Mouse (Mus musculus) neutrophil, adult 5-6 weeks (primary cell): ENCODE results near the gene Snx27. TPM values are rescaled to one million over a fixed set of nuclear protein-coding genes. Genes with fewer than 3 reads are reported as not detected.

Source experiments
- ATAC-seq: fragments of 151-379, 151-347 bp; 2 replicates; pipeline ENCODE4 v1.8.0; 2017; ENCODE audit warnings: mild to moderate bottlenecking, moderate TSS enrichment; ENCODE audit not compliant: insufficient number of reproducible peaks, poor library complexity, low FRiP score, severe bottlenecking; ENCODE audit errors: extremely low read depth
- total RNA-seq: library from RNA; stranded (forward); fragments of 200-1000 nt; gene quantifications from 2 replicates; pipeline ENCODE4 v1.2.3, GENCODE M21; 2017

Snx27 gene
- 41.3 and 47.1 TPM in 2 replicates for total RNA-seq

DNA sequence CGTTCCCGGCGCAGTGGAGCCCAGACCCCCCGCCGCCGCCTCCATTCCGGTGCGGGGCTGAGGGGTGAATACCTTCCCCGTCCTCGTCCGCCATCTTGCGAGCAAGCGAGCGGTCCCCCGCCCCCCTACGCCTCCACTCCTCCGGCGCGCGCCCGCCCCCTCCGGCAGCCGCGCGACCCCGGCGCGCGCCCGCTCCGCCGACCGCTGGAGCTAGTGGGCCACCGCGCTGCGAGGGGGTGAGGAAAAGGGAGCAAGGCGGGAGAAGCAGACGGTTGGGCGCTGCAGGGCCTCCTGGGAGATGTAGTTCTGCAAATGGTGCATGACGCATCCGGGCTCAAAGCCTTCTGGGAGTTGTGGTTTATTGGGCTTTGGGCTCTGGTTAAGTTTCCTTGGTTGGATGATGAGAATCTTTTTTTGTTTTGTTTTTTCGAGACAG is at the start of gene Snx27:
TSS of gene Snx27 (minus strand) at position 261 of the 436 bp plus-strand sequence.
- ATAC-seq: peak; percentile 90

DNA sequence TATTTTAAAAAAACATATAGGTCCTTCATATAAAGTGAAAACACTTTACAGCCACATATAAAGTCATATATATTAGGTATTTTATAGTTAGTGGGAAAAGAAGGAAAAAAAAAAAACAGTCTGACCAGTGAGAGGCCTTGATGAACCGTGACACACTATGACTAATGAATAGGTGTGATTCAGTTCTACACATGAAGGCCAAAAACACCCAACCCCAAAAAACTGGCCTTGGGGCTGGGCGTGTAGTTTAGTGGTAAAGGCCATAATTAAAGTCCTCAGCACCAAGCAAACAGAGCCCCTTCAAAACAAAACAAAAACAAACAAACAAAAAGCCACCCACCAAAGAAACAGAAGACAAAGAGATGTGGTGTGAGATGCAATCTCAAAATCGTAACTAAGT is 47.4 kb upstream of the Snx27 start:
- no peak for ATAC-seq

DNA sequence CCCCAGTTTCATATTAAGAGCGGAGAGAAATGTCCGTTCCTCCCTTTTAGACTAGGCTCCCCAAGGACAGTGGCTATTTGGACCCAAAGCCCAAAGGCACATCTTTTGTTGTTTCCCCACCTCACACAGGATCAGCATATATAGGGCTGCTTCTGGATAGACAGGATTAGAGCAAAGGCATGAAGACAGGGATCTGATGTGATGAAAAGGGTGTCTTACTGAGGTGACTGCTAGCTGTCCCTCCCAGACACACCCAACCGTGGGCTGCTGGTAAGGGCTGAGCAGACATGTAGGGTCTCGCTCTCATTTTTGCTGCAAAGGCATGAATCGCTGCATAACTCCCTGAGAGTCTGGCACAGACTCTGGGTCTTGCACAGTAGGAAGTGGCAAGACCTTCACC is 46.2 kb upstream of the Snx27 start:
- no peak for ATAC-seq

DNA sequence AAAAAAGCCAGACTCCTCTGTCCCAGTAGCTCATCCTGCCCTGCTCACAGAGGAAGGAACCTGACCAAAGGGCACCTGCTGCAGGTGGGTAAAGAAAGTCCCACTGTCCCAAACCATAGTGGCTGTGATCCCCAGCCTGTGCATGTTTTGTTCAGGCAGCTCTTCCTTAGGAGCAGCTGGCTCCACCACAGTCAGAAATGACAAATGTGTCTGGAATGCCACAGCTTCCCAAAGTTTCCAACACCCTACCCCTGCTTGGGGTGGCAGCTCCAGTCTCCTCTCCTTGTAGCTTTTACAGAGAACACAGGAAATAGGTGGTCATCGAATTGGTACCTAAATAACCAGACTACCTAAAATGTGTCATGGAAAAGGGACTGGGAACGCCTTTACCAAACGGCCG is 41.8 kb upstream of the Snx27 start:
- ATAC-seq: no peak

DNA sequence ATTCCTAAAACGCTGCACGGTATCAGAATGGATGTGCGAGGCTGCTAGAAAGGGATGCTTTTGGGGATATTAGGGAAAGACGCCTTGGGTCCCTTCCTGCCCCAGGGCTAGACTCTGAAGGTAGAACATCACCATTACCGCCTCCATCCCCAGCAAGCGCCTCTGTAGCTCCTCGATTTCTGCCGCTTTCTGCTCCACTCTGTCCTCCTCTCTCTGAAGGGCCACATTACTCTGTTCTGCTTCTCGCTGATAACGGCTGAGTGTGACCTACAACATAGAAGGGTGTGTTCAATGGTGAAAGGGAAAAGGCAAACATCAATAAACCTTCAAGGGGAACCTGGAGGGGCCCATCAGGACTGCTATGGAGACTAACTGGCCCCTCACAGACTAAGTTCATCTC is 40.0 kb upstream of the Snx27 start:
- no peak for ATAC-seq

DNA sequence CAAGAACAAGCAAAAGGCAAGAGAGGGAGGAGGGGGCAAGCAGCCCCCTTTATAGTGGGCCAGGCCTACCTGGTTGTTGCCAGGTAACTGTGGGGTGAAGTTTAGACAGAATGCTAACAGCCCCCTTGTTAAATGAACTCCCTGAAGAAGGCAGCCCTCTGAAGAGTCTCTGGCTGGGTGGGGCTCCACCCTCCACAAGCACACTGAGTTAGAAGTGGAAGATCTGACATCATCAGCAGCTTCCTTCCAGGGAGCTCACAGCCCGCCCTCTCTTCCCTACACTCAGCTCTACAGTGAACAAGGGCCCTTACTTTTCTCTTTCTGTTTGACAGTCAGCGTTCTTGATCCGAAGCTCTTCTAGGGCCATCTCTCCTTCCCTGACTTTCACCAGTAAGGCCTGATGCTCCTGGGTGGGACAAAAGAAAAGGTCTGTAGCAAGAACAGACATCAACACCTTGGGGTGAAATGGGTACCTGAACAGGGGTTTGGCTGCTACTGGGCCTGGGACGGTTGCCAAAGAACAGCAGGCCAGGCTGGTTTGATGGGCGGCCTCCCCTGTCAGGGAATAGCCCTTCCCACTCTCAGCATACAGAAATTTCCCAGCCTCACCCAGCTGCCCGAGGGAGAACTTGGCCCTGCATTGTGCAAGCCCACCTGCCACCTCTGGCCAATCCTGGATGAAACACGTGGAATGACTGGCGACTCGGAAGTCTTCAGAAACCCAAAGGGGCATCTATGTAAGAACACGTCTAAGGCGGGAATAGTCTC is 39.4 kb upstream of the Snx27 start:
- no peak for ATAC-seq

DNA sequence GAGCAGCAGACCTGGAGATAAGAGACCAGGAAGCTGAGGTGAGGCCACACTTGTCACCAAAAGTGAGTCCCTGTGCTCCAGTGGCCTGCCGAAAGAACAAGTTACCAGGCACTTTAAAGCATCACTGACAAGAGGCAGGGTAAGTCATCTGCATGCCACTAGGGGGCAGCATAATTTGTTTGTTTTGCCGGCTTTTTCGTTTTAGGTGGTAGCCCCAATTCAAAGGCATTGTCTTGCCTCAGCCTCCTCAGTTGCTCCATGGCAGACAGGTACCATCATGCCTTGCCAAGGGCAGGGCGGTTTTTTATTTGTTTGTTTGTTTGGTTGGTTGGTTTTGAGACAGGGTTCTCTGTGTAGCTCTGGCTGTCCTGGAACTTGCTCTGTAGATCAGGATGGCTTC is 34.2 kb upstream of the Snx27 start:
- no peak for ATAC-seq

DNA sequence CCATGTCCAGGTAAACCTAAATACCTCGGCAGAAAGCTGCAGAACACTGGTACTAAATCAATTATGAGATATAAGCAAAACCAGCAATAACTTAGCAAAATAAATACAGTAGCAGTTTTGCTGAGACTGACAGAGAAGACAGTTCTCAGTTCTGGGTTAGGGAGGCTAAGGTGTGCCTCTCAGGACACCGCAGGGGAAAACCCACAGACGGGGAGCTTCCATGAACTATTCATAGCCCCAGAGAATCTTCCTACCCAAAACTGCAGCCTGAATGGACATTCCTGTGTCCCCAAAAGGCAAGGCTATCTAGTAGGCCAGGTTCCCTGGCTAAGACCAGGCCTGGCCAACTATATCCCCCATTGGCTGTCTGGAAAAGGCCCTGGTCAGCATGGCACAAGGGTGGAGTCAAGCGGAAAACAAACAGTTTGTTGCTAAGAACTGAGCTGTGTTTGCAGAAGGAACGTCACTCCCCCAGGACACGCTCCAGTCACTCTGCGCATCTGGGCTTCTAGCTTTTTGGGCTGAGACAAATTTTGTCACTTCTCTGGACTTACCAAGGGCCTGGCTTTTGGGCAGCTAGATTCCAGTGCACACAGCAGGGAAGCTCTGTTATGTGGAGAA is 30.9 kb upstream of the Snx27 start:
- no peak for ATAC-seq

DNA sequence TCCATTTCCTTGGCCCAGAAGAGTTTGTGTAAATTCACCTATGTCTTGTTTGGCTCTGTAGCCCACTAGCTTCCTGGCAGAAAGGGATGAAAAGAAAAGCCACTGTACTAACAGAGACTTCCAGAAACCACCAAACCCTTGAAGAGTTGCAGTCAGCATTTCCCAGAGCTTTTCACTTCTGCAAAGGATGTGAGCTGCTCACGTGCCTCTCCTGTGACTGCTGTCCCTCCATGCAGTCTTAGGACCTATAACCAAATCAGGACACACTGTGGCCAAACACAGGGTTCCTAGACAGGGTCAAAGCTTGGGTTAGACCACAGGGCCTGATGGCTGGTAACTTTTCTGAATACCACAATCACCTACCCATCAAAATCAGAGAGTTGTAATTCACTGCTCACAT is 29.8 kb upstream of the Snx27 start:
- no peak for ATAC-seq

DNA sequence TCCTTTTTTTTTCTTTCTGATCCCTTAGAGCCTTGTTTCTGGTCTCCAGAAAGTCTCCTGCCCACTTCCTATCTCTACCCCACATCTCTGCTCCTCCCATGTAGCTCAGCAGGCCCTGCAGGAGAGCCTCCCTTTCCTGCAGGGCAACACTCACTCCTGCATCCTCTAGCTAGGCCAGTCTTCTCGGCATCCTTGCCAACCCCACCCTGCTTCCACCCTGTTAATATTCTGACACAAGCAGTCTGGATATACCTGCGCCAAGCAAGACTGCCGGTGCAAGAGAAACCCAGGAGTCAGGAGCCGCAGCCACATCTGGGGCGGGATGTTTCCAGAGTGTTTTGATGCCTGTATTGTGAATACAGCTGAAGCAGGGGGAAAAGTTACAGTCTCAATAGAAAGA is 29.3 kb upstream of the Snx27 start:
- ATAC-seq: no peak

DNA sequence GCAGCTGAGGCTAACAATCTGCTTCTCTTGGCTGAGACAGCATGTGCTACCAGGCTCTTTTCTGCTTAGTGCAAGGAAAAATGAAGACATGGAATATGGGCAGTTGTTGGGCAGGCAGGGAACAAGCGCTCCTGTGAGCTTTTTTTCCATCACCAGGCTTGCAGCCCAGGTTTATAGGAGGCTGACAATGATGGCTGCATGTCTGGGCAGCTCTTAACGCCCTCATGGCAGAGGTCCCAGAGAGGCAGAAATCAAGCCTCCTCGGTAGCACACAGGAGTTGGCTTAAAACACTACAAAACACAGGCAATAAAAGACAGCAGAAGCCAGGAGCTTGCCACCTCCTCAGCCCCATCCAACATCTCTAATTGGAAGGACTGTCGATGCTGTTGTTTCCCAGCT is 28.8 kb upstream of the Snx27 start:
- ATAC-seq: no peak

DNA sequence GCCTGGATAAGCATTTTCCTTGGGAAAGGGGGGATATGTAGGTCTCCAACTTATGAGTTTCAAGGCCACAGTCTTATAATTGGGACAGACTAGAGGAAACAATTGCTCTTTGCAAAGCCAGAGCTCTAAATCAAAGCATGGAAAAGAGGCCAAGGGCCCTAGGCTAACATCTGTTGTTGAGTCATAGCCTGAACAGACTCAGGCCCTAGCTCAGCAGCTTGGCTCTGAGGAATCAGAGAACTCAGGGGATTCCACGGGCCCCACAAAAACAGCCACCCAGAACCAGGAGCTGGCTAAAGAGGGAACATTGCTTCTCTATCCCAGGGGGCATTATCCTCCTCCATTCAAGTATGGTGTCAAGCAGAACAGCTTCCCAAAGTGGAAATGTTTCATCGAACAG is 28.1 kb upstream of the Snx27 start:
- no peak for ATAC-seq

DNA sequence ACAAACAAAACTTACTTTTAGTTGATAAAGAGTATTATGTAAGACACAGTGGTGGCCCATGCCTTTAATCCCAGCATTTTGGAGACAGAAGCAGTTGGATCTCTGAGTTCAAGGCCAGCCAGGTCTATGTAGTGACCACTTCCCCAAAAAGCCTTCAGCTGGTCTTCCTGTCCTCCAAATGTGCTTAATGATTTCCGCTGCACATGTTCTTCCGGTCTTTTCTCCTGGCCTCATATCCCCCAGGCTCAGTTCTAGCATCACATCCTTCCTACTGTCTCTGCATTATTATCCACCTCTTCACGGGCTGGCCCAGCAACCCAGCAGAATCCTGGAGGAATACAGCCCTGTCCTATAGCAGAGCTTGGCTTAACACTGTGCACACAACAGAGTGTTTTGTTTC is 27.1 kb upstream of the Snx27 start:
- ATAC-seq: no peak

DNA sequence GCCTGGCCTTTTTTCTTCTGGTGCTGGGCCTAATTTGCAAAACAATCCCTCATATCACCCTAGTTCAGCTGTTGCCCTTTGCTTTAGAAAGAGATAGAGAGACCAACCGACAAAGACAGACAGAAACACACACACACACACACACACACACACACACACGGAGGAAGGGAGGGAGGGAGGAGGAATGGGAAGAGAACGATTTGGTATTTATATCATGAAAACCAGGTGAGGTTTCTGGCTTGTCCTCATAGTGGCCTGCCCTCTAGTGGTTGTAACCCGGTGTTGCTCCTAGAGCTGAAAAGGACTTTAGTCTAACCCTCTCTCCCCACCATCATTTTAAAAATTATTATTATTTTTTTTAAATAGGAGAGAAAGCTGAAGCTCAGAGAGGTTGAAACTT is 19.4 kb upstream of the Snx27 start:
- ATAC-seq: 0 out of 2 replicates have a peak, but pooled peaks have one; percentile 55

DNA sequence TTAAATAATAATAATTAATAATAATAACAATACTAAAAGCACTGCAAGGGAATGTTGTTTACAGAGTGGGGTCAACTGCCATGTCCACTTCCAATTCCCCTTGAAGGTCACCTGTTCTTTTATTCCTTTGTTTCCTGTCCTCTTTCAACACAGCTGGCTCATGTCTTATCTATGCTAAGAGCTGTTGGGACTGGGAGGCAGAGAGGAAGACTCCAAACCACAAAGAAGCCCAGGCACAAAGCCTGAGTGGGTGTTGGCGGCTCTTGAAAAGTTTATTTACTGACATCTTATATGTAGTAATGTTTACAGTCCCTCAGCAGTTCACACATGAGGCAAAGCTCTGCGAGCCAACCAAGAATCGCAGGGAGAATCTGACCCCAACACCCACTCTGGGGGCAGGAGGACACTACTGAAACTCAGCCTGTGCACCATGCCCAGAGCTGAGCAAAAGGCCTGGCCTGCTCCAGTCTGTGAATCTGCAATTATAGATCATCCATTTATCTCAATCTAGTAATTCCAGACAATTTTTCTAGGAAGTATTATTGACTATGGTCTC is 14.8 kb upstream of the Snx27 start:
- ATAC-seq: no peak

DNA sequence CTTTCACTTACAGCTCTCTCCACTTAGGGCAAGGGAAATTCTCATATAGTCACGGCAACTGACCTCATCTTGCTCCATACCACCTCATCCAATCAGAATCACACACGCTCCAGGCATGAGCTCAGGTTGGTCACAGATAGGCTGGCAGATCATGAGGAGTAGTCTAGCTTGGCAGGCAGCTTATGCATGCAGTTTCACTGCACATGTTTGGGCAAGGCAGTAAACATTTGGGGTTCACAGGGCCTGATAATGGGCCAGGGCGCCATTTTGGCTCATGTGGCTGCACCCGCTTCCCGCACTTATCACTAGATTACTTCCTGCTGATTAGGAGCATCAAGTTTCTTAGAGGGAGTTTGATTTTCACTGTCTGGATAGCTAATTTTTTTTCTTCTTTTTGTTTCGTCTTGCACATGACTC is 13.4 kb upstream of the Snx27 start:
- no peak for ATAC-seq

DNA sequence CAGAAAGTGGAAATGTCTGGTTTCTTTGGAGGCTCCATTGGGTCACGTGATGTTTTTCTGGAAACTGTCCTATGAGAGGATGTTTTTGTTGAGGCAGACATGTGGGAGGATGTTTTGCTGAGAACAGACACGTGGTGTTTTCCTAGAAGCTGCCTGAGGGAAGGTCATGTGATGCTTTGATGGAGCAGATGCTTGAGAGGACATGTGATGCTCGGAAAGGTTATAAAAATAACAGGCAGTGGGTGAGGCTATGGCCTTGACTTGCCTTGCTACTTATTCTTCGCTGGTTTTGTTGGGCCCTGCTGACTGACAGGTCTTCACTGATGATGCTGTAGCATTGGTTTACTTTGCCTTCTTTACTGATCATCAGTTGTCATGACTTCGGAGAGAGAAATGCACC is 8.6 kb upstream of the Snx27 start:
- no peak for ATAC-seq

DNA sequence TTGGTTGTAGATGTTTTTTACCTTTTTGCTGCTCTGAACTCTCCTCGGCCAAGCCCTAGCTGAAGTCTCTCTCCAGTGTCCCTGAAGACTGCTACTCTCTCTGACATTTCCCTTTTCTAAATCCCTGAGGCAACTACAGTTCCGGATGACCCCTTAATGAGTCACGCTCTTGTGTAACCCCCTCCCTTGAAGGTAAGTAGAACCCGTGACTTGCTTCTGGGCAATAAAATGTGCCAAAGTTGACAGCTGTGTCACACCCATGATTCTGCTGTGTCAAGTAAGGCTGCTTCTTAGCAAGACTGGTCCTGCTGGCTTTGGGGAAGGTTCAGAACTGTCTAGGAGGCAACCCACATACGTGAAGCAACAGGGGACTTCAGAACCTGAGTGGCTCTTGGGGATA is 5.4 kb upstream of the Snx27 start:
- peak; percentile 79 for ATAC-seq

DNA sequence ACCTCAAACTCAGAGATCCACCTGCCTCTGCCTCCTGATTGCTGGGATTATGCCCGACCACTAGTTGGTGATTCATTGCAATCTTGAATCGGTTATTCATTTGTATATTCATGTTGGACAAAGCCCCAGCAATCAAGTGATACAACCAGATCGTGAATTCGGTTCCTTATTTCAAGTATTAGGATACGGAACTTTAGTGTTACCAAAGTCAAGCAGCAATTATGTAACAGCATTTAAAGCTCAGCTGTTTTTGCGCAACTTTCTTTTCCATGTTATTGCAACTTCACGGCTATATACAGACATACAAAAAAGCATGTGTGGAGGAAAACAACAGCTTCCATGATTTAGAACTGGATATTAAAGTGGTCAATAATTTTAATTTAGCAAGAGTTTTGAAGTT is 428 bp upstream of the Snx27 start:
- ATAC-seq: peak; percentile 15; the same call in 1 of the 2 replicates

DNA sequence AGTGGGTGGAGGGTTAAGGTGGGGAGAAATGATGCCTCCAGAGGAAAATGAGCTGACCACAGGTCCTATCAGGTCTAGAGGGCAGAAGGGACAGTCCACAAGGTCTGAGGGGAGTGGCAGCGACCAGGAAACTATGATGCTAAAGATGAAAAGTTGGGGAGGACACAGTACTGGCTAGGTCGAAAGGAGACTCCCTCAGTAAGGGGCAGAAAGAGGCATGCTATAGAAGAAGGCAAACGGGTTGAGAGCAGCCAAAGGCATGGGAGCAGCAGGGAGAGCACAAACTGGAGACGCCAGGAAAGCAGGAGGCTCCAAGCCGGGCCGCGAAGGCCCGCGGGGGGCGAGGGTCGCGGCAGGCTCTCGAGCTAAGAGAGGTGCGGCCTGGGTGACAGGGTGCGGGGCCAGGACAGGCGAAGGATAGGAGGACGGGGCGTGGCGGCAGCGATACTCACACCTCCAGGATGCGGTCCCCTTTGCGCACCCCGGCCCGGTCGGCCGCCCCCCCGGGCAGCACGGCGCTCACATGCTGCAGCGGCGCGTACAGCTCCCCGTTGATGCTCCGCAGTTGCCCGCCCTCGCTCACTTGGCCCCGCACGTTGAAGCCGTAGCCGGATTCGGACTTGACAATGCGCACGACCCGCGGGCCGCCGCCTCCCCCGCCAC is 592 bp downstream of the Snx27 start:
- ATAC-seq: 0 out of 2 replicates have a peak, but pooled peaks have one; percentile 11
